29 mouse cellular contexts compared by ENCODE assay signal in the genomic region with DNA sequence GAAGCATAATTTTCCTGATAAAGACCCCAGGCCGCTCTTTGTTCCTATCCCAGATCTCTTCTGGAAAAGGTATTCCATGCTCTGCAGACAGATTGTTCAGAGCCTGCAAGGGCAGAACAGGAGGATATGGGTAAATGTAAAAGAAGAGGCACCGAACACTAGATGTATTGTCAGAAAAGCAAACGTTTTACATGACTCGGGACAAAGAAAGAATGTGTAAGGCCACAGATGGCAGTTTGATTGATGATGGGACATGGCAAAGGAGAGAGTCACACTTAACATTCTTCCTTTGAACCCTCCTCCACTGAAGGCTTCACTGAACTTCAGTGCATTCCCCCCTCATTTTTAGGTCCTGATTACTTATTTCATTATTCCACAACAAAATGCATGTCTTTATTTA.
A peak's percentile ranks its signal among the peaks of the same experiment; 100 is the strongest.
DNase-seq lines count a peak whose midpoint lies in the region; ATAC-seq and TF ChIP-seq lines count a peak whose summit lies in the region.
"Had no signal": no experiment of that assay in that cellular context is flagged by ENCODE, and none has a peak within 500 bp of the region (broad histone marks: within the 10 kb centered on the region; RNA-seq: fewer than 3 reads in every experiment).

No protein-coding gene starts in this region.

- TF ChIP-seq CTCF in hindbrain, postnatal 0 days (IDR thresholded peaks at IDR 0.05; ENCODE audit: low read depth) = no peak

- no peaks in the 10 kb centered on the region for H3K9me3 ChIP-seq in hindbrain, embryonic 12.5 days (replicated peaks)
- H3K9me3 ChIP-seq in hindbrain, postnatal 0 days (ENCODE audit: low read length) = no peaks in the 10 kb centered on the region
- H3K9me3 ChIP-seq: embryonic facial prominence, embryonic 13.5 days; forebrain, embryonic 10.5 days; heart, embryonic 15.5 days; limb, embryonic 10.5 days; limb, embryonic 15.5 days had no signal

- H3K4me2 ChIP-seq in hindbrain, embryonic 12.5 days (replicated peaks) = no peak overlapping the region
- H3K4me2 ChIP-seq in hindbrain, postnatal 0 days (ENCODE audit: low read depth, low read length) = no peak overlapping the region
- H3K4me2 ChIP-seq: embryonic facial prominence, embryonic 13.5 days; heart, embryonic 15.5 days; limb, embryonic 15.5 days; midbrain, embryonic 11.5 days had no signal

- WGBS in hindbrain, embryonic 12.5 days = 23% methylated on average over 4 of the region's 4 CpGs
- WGBS in hindbrain, postnatal 0 days = 31% methylated on average over 4 of the region's 4 CpGs

- ATAC-seq in hindbrain, embryonic 12.5 days (ENCODE audit: low FRiP score) = no peak
- ATAC-seq in hindbrain, postnatal 0 days = no peak
- ATAC-seq: forebrain, embryonic 16.5 days; intestine, embryonic 16.5 days; midbrain, embryonic 16.5 days had no signal

- H3K27ac ChIP-seq in hindbrain, embryonic 12.5 days = peak overlapping the region; percentile 57; the same call in 1 of the 2 replicates
- no peak overlapping the region for H3K27ac ChIP-seq in hindbrain, postnatal 0 days
- H3K27ac ChIP-seq: embryonic facial prominence, embryonic 13.5 days; forebrain, embryonic 10.5 days; heart, embryonic 15.5 days; limb, embryonic 10.5 days; limb, embryonic 15.5 days; liver, embryonic 14.5 days had no signal

- no peak for DNase-seq in hindbrain, postnatal 0 days (ENCODE audit: low spot score)
- peak; percentile 78 for DNase-seq in embryo, embryonic 10 days (ENCODE audit: low spot score)
- DNase-seq in embryo, embryonic 11 days = peak; percentile 65
- peak; percentile 81 for DNase-seq in mesoderm, embryonic 11.5 days (ENCODE audit: low read depth, low spot score)
- DNase-seq in thymus, postnatal 0 days (ENCODE audit: low spot score) = no peak
- no peak for DNase-seq in MN1 (ENCODE audit: low spot score)
- DNase-seq: adrenal gland, postnatal 10 days; cerebellum, adult 11 months; cerebellum, postnatal 10 days; gastrocnemius, postnatal 10 days; kidney, adult 9 months; kidney, postnatal 14 days; layer of hippocampus, adult 9-11 months; lung, adult 2 months; lung, postnatal 14 days; spleen, adult 18-20 months; thymus, postnatal 25 days had no signal

- H3K36me3 ChIP-seq in hindbrain, embryonic 12.5 days = no peaks in the 10 kb centered on the region
- no peaks in the 10 kb centered on the region for H3K36me3 ChIP-seq in hindbrain, postnatal 0 days (ENCODE audit: insufficient read depth, low read length)
- H3K36me3 ChIP-seq: embryonic facial prominence, embryonic 13.5 days; forebrain, embryonic 10.5 days; heart, embryonic 15.5 days; limb, embryonic 10.5 days; limb, embryonic 15.5 days had no signal

- H3K4me1 ChIP-seq in hindbrain, embryonic 12.5 days = no peaks in the 10 kb centered on the region
- no peaks in the 10 kb centered on the region for H3K4me1 ChIP-seq in hindbrain, postnatal 0 days (ENCODE audit: insufficient read depth, low read length)
- H3K4me1 ChIP-seq: embryonic facial prominence, embryonic 13.5 days; forebrain, embryonic 10.5 days; heart, embryonic 15.5 days; limb, embryonic 10.5 days; limb, embryonic 15.5 days had no signal

- no peak overlapping the region for H3K4me3 ChIP-seq in hindbrain, embryonic 12.5 days
- H3K4me3 ChIP-seq in hindbrain, postnatal 0 days (ENCODE audit: low read length) = no peak overlapping the region
- H3K4me3 ChIP-seq: embryonic facial prominence, embryonic 13.5 days; forebrain, embryonic 10.5 days; heart, embryonic 15.5 days; limb, embryonic 10.5 days; limb, embryonic 15.5 days had no signal

- H3K27me3 ChIP-seq in hindbrain, embryonic 12.5 days = no peaks in the 10 kb centered on the region
- no peaks in the 10 kb centered on the region for H3K27me3 ChIP-seq in hindbrain, postnatal 0 days (ENCODE audit: insufficient read depth, low read length)
- H3K27me3 ChIP-seq: CH12.LX; embryonic facial prominence, embryonic 13.5 days; heart, embryonic 15.5 days; limb, embryonic 15.5 days had no signal

- H3K9ac ChIP-seq in hindbrain, embryonic 12.5 days = no peak overlapping the region
- no peak overlapping the region for H3K9ac ChIP-seq in hindbrain, postnatal 0 days (replicated peaks; ENCODE audit: low read length)
- H3K9ac ChIP-seq: embryonic facial prominence, embryonic 13.5 days; heart, embryonic 15.5 days; limb, embryonic 15.5 days; liver, embryonic 14.5 days had no signal

Comparison
In these comparisons a context has a peak if more than half of its experiments do, and no peak if none do; other contexts are left out.
1. DNase-seq: peak in embryo, embryonic 10 days (single experiment), embryo, embryonic 11 days (single experiment) and mesoderm, embryonic 11.5 days (single experiment); none in hindbrain, postnatal 0 days (single experiment), thymus, postnatal 0 days (single experiment) and MN1 (single experiment).